Mouse (Mus musculus): Measurements from ENCODE around the gene Hopx.

DNA sequence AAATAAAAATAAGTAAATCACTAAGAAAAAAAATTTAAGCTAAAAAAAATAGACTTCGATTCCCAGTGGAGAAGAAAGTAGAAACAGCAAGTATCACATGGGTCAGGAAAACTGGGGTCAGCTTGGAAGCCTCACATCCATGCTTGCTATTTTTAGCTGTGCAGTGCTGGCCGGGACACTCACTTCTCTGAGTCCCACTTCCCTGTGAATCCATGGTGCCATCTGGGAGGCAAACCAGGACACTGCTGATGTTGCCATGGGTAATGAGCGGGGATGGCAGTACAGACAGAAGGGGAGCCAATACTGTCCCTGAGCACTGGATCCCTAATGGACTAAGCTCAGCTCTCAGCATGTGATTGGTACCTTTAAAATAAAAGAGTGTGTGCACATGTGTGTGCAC, 28.2 kb upstream of the Hopx start:
- TF ChIP-seq SMC3 (IDR thresholded peaks at IDR 0.05; ENCODE audit: low read depth, low read length) = no peak
- no peak for TF ChIP-seq TCF12 (IDR thresholded peaks at IDR 0.05; ENCODE audit: low read depth, low read length)
